Mouse (Mus musculus) kidney, postnatal 14 days (tissue): ENCODE results near the gene Cdyl.

Experiments used
- DNase-seq: peaks from one replicate; pipeline ENCODE4 v3.0.0; 2022; ENCODE audit warnings: mixed read lengths

Gene Cdyl

GRCm38 (mm10) chr13:35764559-35764958, 104.9 kb downstream of the Cdyl start:
- DNase-seq: no peak

- peak; percentile 23 for DNase-seq
These were observed 106.2 kb downstream of the Cdyl start for GRCm38 (mm10) chr13:35765817-35766216.

GRCm38 (mm10) chr13:35769673-35770072, 110.0 kb downstream of the Cdyl start:
- DNase-seq: no peak

- DNase-seq: no peak
These were observed 110.8 kb downstream of the Cdyl start for GRCm38 (mm10) chr13:35770421-35770820.

GRCm38 (mm10) chr13:35771968-35772382, 112.3 kb downstream of the Cdyl start:
- DNase-seq: peak; percentile 32

- DNase-seq: peak; percentile 21
These were observed 114.1 kb downstream of the Cdyl start for GRCm38 (mm10) chr13:35773763-35774162.

GRCm38 (mm10) chr13:35776123-35776522, 116.5 kb downstream of the Cdyl start:
- DNase-seq: peak; percentile 32

- no peak for DNase-seq
These were observed 121.1 kb downstream of the Cdyl start for GRCm38 (mm10) chr13:35780714-35781113.

- no peak for DNase-seq
These were observed 122.1 kb downstream of the Cdyl start for GRCm38 (mm10) chr13:35781755-35782154.

GRCm38 (mm10) chr13:35782949-35783348, 123.3 kb downstream of the Cdyl start:
- DNase-seq: peak; percentile 59

GRCm38 (mm10) chr13:35783576-35783975, 123.9 kb downstream of the Cdyl start:
- DNase-seq: no peak

GRCm38 (mm10) chr13:35784281-35784680, 124.6 kb downstream of the Cdyl start:
- DNase-seq: no peak

- DNase-seq: no peak
These were observed 125.8 kb downstream of the Cdyl start for GRCm38 (mm10) chr13:35785330-35785939.

GRCm38 (mm10) chr13:35786726-35787399, 127.2 kb downstream of the Cdyl start:
- no peak for DNase-seq

GRCm38 (mm10) chr13:35789577-35789976, 129.9 kb downstream of the Cdyl start:
- DNase-seq: no peak

GRCm38 (mm10) chr13:35790431-35790830, 130.8 kb downstream of the Cdyl start:
- no peak for DNase-seq

GRCm38 (mm10) chr13:35794309-35794708, 134.7 kb downstream of the Cdyl start:
- no peak for DNase-seq

- no peak for DNase-seq
These were observed 135.1 kb downstream of the Cdyl start for GRCm38 (mm10) chr13:35794774-35795173.

- no peak for DNase-seq
These were observed 136.3 kb downstream of the Cdyl start for GRCm38 (mm10) chr13:35795887-35796286.

- DNase-seq: no peak
These were observed 136.7 kb downstream of the Cdyl start for GRCm38 (mm10) chr13:35796352-35796751.

GRCm38 (mm10) chr13:35797811-35798522, 138.3 kb downstream of the Cdyl start:
- DNase-seq: no peak

- no peak for DNase-seq
These were observed 139.0 kb downstream of the Cdyl start for GRCm38 (mm10) chr13:35798645-35799044.

GRCm38 (mm10) chr13:35800270-35800669, 140.6 kb downstream of the Cdyl start:
- DNase-seq: no peak

GRCm38 (mm10) chr13:35805727-35806126, 146.1 kb downstream of the Cdyl start:
- no peak for DNase-seq
